Mouse (Mus musculus) liver, postnatal 0 days (tissue): ENCODE results near the gene Mrpl19.

ENCODE experiments used
- CTCF ChIP-seq: sonication (generic); IDR thresholded peaks from 2 replicates; pipeline ENCODE4 v1.5.1; 2016; ENCODE audit warnings: antibody characterized with exemption, low read depth
- EP300 ChIP-seq: IDR thresholded peaks from 2 replicates; pipeline ENCODE4 v1.6.1; 2016; ENCODE audit warnings: antibody characterized with exemption, low read depth, mild to moderate bottlenecking

- TF ChIP-seq CTCF (no peak), EP300 (no peak)
These were observed 46.6 kb upstream of the Mrpl19 start for GRCm38 (mm10) chr6:82012392-82012791.
